Comparison of ENCODE assay signal across 8 mouse cellular contexts in genomic region chr6:4746696-4747439, GRCm38 (mm10). TPM values are rescaled to one million over a fixed set of nuclear protein-coding genes. Genes with fewer than 3 reads are reported as not detected.
DNase-seq lines count a peak whose midpoint lies in the region; ATAC-seq and TF ChIP-seq lines count a peak whose summit lies in the region.

Gene Sgce (minus strand): TSS chr6:4747207.
Gene Peg10 (plus strand): TSS chr6:4747306.

- H3K27ac ChIP-seq in embryonic facial prominence, embryonic 11.5 days (replicated peaks; ENCODE audit: low read depth, low read length) = peak within 1 kb of the TSS; percentile 80
- H3K27ac ChIP-seq in heart, adult 2 months = peak within 1 kb of the TSS; percentile 47
- H3K27ac ChIP-seq in kidney, adult 2 months (ENCODE audit: insufficient read depth, low read depth, low read length) = no peak within 1 kb of the TSS
- H3K27ac ChIP-seq in limb, embryonic 12.5 days = peak within 1 kb of the TSS; percentile 84
- H3K27ac ChIP-seq in midbrain, embryonic 13.5 days = peak within 1 kb of the TSS; percentile 87

- H3K4me1 ChIP-seq in embryonic facial prominence, embryonic 11.5 days (ENCODE audit: control insufficient read depth, insufficient read depth, low read length) = no peaks in the 10 kb centered on the region
- H3K4me1 ChIP-seq in heart, adult 2 months (ENCODE audit: control insufficient read depth, insufficient read depth, low read length) = no peaks in the 10 kb centered on the region
- no peaks in the 10 kb centered on the region for H3K4me1 ChIP-seq in kidney, adult 2 months (ENCODE audit: control insufficient read depth, insufficient read depth, low read length)
- peaks cover 11% of the 10 kb centered on the region; the same call in 1 of the 2 replicates for H3K4me1 ChIP-seq in limb, embryonic 12.5 days (replicated peaks)
- H3K4me1 ChIP-seq in midbrain, embryonic 13.5 days (replicated peaks) = peaks cover 13% of the 10 kb centered on the region

- intact Hi-C loops in heart, adult 2 months (cut with DNase I) = loop anchor here (5.0 kb wide), 4 partner anchors 145 to 1250 kb away; partner anchors contain the start of genes Casd1, Hepacam2, Pon2 and Vps50

- H3K27me3 ChIP-seq in embryonic facial prominence, embryonic 11.5 days (ENCODE audit: control insufficient read depth, insufficient read depth, low read length) = no peaks in the 10 kb centered on the region
- no peaks in the 10 kb centered on the region for H3K27me3 ChIP-seq in heart, adult 2 months (ENCODE audit: control insufficient read depth, insufficient read depth, low read length)
- no peaks in the 10 kb centered on the region; the same call in 1 of the 2 replicates for H3K27me3 ChIP-seq in kidney, adult 2 months (replicated peaks; ENCODE audit: control insufficient read depth, insufficient read depth, low read length)
- no peaks in the 10 kb centered on the region for H3K27me3 ChIP-seq in limb, embryonic 12.5 days
- H3K27me3 ChIP-seq in midbrain, embryonic 13.5 days = no peaks in the 10 kb centered on the region

- H3K36me3 ChIP-seq in embryonic facial prominence, embryonic 11.5 days (replicated peaks; ENCODE audit: control insufficient read depth, insufficient read depth, low read depth, low read length) = no peaks in the 10 kb centered on the region
- H3K36me3 ChIP-seq in heart, adult 2 months (ENCODE audit: control insufficient read depth, insufficient read depth, low read length) = no peaks in the 10 kb centered on the region
- H3K36me3 ChIP-seq in kidney, adult 2 months (ENCODE audit: control insufficient read depth, insufficient read depth, low read length) = no peaks in the 10 kb centered on the region
- 0 out of 2 replicates have a peak, but pooled peaks cover 4% of the 10 kb centered on the region for H3K36me3 ChIP-seq in limb, embryonic 12.5 days
- H3K36me3 ChIP-seq in midbrain, embryonic 13.5 days = no peaks in the 10 kb centered on the region

- peak within 1 kb of the TSS; percentile 52 for H3K4me2 ChIP-seq in embryonic facial prominence, embryonic 11.5 days (ENCODE audit: low read depth, low read length)
- peak within 1 kb of the TSS; percentile 62 for H3K4me2 ChIP-seq in limb, embryonic 12.5 days
- peak within 1 kb of the TSS; percentile 67 for H3K4me2 ChIP-seq in midbrain, embryonic 13.5 days (replicated peaks)

- peak; percentile 73 for ATAC-seq in embryonic facial prominence, embryonic 11.5 days (replicated peaks; ENCODE audit: insufficient number of reproducible peaks, low FRiP score, low TSS enrichment, low read depth)
- ATAC-seq in limb, embryonic 12.5 days (ENCODE audit: insufficient number of reproducible peaks, insufficient read depth, low FRiP score, low TSS enrichment, low read depth) = peak; percentile 63
- ATAC-seq in midbrain, embryonic 13.5 days = peak; percentile 78
- ATAC-seq in activated CD4-positive, CD25-positive, alpha-beta regulatory T cell, adult 4 months = no peak

- TF ChIP-seq EP300 in heart, adult 2 months (IDR thresholded peaks at IDR 0.05; ENCODE audit: insufficient read depth, low read depth, low read length) = no peak

- H3K9me3 ChIP-seq in embryonic facial prominence, embryonic 11.5 days (replicated peaks; ENCODE audit: control insufficient read depth, low read length) = peaks cover 6% of the 10 kb centered on the region
- peaks cover 29% of the 10 kb centered on the region for H3K9me3 ChIP-seq in limb, embryonic 12.5 days
- peaks cover 13% of the 10 kb centered on the region; the same call in 1 of the 2 replicates for H3K9me3 ChIP-seq in midbrain, embryonic 13.5 days

- peak within 1 kb of the TSS; percentile 79 for H3K9ac ChIP-seq in embryonic facial prominence, embryonic 11.5 days (replicated peaks; ENCODE audit: low read length)
- H3K9ac ChIP-seq in heart, adult 2 months (ENCODE audit: low read depth, low read length) = peak within 1 kb of the TSS; percentile 65
- peak within 1 kb of the TSS; percentile 76 for H3K9ac ChIP-seq in limb, embryonic 12.5 days (replicated peaks)
- H3K9ac ChIP-seq in midbrain, embryonic 13.5 days (replicated peaks) = peak within 1 kb of the TSS; percentile 76

- peak; percentile 38; the same call in 1 of the 2 replicates for TF ChIP-seq POLR2A in heart, adult 2 months (IDR thresholded peaks at IDR 0.05; ENCODE audit: insufficient read depth, low read depth, low read length)
- no peak for TF ChIP-seq POLR2A in kidney, adult 2 months (IDR thresholded peaks at IDR 0.05; ENCODE audit: low read depth, low read length)

- H3K4me3 ChIP-seq in embryonic facial prominence, embryonic 11.5 days (ENCODE audit: low read depth, low read length) = peak within 1 kb of the TSS; percentile 49
- H3K4me3 ChIP-seq in heart, adult 2 months = peak within 1 kb of the TSS; percentile 61
- H3K4me3 ChIP-seq in kidney, adult 2 months (ENCODE audit: insufficient read depth, low read depth, low read length) = peak within 1 kb of the TSS; percentile 45
- H3K4me3 ChIP-seq in limb, embryonic 12.5 days (replicated peaks) = peak within 1 kb of the TSS; percentile 49
- peak within 1 kb of the TSS; percentile 57 for H3K4me3 ChIP-seq in midbrain, embryonic 13.5 days (replicated peaks)

- TF ChIP-seq CTCF in heart, adult 2 months (IDR thresholded peaks at IDR 0.05) = peak; percentile 70
- peak; percentile 40 for TF ChIP-seq CTCF in kidney, adult 2 months (conservative IDR thresholded peaks at IDR 0.05; ENCODE audit: insufficient read depth, insufficient read length, low read depth, low read length)

- no peaks in the 10 kb centered on the region for H3K79me2 ChIP-seq in heart, adult 2 months (replicated peaks; ENCODE audit: control insufficient read depth, insufficient read depth, low read length)

- DNase-seq in adrenal gland, postnatal 36 days = peak; percentile 84 to 88
- peak; percentile 86 for DNase-seq in embryonic facial prominence, embryonic 11.5 days (ENCODE audit: low spot score)
- peak; percentile 72 to 85 for DNase-seq in heart, adult 2 months
- peak; percentile 57 for DNase-seq in kidney, adult 2 months
- peak; percentile 57 for DNase-seq in skeletal muscle tissue, adult 2 months (ENCODE audit: low read depth, low spot score)

- WGBS in embryonic facial prominence, embryonic 11.5 days = 51% methylated on average over 31 of the region's 38 CpGs
- 55% methylated on average over 38 of the region's 38 CpGs for WGBS in heart, adult 2 months
- 52% methylated on average over 38 of the region's 38 CpGs for WGBS in kidney, adult 2 months
- WGBS in limb, embryonic 12.5 days = 51% methylated on average over 38 of the region's 38 CpGs
- 60% methylated on average over 37 of the region's 38 CpGs for WGBS in midbrain, embryonic 13.5 days

RNA-seq across cellular contexts. Expression of gene Sgce, which starts in this region (rescaled TPM):
- total RNA-seq in adrenal gland, postnatal 36 days (2021) = 10 to 100 TPM; 65.9 to 67.1 TPM
- 51.1 and 58.8 TPM in 2 replicates for polyA plus RNA-seq in embryonic facial prominence, embryonic 11.5 days (2014; fragmentation: Nextera tagmentation; extraction: Ambion mirVana)
- total RNA-seq in heart, adult 2 months (2021) = 10 to 100 TPM; 19.4 to 19.5 TPM
- 12.5 and 19.7 TPM in 2 replicates for polyA plus RNA-seq in heart, adult 2 months (2012; rRNA removed)
- polyA plus RNA-seq in kidney, adult 2 months (2012; rRNA removed) = 7.0 and 8.0 TPM in 2 replicates
- 57.5 TPM in 2 replicates for polyA plus RNA-seq in limb, embryonic 12.5 days (2016; fragmentation: Nextera tagmentation; extraction: Ambion mirVana)
- polyA plus RNA-seq in midbrain, embryonic 13.5 days (2015; fragmentation: Nextera tagmentation; extraction: Ambion mirVana) = 61.6 and 68.2 TPM in 2 replicates
- polyA plus RNA-seq in activated CD4-positive, CD25-positive, alpha-beta regulatory T cell, adult 4 months (2017; shearing (Covaris generic)) = under 1 TPM in 1 of 2 experiments, not detected in 1; 0.54 TPM

RNA-seq across cellular contexts. Expression of gene Peg10, which starts in this region (rescaled TPM):
- 100 to 1,000 TPM; 326 to 473 TPM for total RNA-seq in adrenal gland, postnatal 36 days (2021)
- 25.2 and 25.3 TPM in 2 replicates for polyA plus RNA-seq in embryonic facial prominence, embryonic 11.5 days (2014; fragmentation: Nextera tagmentation; extraction: Ambion mirVana)
- total RNA-seq in heart, adult 2 months (2021) = 1 to 10 TPM; 1.0 to 1.1 TPM
- 0.55 and 0.85 TPM in 2 replicates for polyA plus RNA-seq in heart, adult 2 months (2012; rRNA removed)
- 0.27 and 0.77 TPM in 2 replicates for polyA plus RNA-seq in kidney, adult 2 months (2012; rRNA removed)
- 9.1 and 11.4 TPM in 2 replicates for polyA plus RNA-seq in limb, embryonic 12.5 days (2016; fragmentation: Nextera tagmentation; extraction: Ambion mirVana)
- polyA plus RNA-seq in midbrain, embryonic 13.5 days (2015; fragmentation: Nextera tagmentation; extraction: Ambion mirVana) = 7.3 and 10.0 TPM in 2 replicates
- polyA plus RNA-seq in activated CD4-positive, CD25-positive, alpha-beta regulatory T cell, adult 4 months (2017; shearing (Covaris generic)) = under 1 TPM in 1 of 2 experiments, not detected in 1; 0.08 TPM

Comparison
In these comparisons a context has a peak if more than half of its experiments do, and no peak if none do; other contexts are left out.
1. RNA of gene Peg10 (total RNA-seq): 326 to 473 TPM in adrenal gland, postnatal 36 days; 1.0 to 1.1 TPM in heart, adult 2 months; every median in the first group is over 100 times any median in the second.
2. Peak in every context shown above with its lines, with median percentiles within 50 percentile points of each other: DNase-seq, H3K4me2 ChIP-seq, H3K4me3 ChIP-seq and H3K9ac ChIP-seq.